Mouse (Mus musculus): ENCODE results near the gene Angptl3. TPM values are rescaled to one million over a fixed set of nuclear protein-coding genes. Genes with fewer than 3 reads are reported as not detected.
A peak's percentile ranks its signal among the peaks of the same experiment; 100 is the strongest.

Gene Angptl3
- 10 to 100 TPM; 26.0 to 61.7 TPM for total RNA-seq (2021)
- long read RNA-seq, experiment 1, transcript Angptl3-201 (7 exons, 1,482 nt) = major isoform, 57 of 69 reads
- long read RNA-seq, experiment 1, partial matches to known transcripts = 11 of 69 reads
- long read RNA-seq, experiment 1, other reads (novel, unspliced or antisense) = 0 of 69 reads
- long read RNA-seq, experiment 2, partial matches to known transcripts = 2 of 3 reads
- long read RNA-seq, experiment 2, other reads (novel, unspliced or antisense) = 0 of 3 reads

DNA sequence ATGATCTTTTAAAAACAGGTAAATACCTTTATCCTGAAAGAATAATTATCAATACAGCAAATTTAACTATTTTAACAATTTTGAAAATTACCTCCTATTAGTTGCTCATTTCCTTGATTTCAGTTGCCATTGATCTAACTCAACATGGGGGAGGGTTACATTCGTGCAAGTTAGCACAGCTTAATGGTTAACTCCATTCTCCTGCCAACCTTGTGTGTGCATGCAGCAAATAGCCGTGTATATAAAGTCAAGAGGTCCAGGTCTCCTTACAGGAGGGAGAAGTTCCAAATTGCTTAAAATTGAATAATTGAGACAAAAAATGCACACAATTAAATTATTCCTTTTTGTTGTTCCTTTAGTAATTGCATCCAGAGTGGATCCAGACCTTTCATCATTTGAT, at the start of gene Angptl3:
Gene Angptl3 (plus strand): TSS at position 269 of the 400 bp plus-strand sequence.
- no peak for DNase-seq

GRCm38 (mm10) chr4:98984701-98985100, 46.1 kb upstream of the Angptl3 start:
- DNase-seq = no peak

DNA sequence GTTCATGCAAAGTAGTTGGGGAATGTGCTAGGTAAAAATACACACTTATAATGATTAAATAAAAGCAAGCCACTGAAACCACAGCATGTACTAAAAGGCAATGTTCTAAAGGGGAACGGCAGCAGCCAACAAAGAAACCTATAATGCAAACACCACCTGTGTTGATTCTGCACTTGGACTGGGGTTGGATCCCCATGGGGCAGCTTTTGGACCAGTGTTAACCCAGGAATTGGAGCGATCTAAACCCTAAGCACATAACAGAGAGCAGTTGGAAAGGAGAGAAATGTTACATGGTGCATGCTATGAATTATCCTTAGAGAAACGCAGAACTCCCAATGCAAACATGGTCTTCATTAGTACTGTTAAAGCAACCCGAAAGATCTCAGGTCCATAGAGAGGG, 37.3 kb upstream of the Angptl3 start:
- no peak for DNase-seq

DNA sequence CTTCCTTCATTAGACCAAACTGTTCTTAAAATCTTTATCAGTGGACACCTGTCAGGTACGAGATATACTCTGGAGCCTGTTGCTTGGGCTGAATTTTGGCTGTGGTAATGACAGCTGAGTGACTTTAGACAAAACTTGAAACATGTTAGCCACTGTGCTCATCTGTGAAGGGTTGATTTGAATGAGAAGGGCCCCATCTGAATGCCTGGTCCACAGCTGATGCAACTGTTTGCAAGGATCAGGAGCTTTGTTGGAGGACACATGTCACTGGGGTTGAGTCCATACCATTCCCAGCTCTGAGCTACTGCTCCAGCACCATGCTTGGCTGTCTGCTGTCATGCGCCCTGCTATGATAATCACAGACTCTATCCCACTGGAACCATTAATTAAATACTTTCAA, 25.2 kb upstream of the Angptl3 start:
- DNase-seq = no peak

GRCm38 (mm10) chr4:99006319-99006718, 24.4 kb upstream of the Angptl3 start:
- DNase-seq = no peak

GRCm38 (mm10) chr4:99011039-99011438, 19.7 kb upstream of the Angptl3 start:
- no peak for DNase-seq

DNA sequence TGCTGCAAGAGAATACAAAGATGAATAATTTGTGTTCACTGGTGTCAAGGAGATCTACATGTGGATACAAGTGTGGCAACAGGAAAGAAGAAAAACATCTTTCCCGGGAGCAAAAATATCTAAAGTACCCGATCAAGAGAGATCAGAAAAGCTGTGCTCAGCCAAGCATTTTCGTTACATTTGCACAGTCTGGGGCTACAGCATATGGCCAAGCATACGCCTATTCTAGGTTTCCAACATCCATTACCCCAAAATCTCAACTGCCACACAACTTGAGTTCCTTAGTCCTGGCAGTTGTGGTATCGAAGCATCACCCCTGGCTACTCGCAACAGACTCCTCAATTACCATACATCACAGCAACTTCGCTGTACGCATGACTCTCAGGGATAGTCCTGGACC, 8.5 kb upstream of the Angptl3 start:
- no peak for DNase-seq

DNA sequence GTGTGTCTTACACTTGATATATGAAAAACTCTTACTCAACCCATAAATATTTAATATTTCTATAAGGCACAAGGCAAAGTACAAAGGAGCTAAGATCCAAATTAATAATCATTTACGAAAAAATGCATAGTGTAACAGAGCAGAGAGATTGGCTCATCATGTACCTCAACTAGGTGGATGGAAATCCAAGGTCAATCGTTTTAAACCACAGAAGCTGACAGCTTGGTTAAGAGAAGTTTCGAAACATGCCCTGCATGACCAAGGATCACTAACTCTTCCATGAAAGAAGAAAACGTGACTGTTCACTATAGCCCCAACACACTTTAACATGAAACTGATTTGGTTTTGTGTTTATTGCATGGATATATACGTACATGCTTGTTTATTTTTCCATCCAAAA, 2.4 kb upstream of the Angptl3 start:
- DNase-seq = no peak

- peak; percentile 34 for DNase-seq
Measured at GRCm38 (mm10) chr4:99032921-99033320, 2.2 kb downstream of the Angptl3 start.

DNA sequence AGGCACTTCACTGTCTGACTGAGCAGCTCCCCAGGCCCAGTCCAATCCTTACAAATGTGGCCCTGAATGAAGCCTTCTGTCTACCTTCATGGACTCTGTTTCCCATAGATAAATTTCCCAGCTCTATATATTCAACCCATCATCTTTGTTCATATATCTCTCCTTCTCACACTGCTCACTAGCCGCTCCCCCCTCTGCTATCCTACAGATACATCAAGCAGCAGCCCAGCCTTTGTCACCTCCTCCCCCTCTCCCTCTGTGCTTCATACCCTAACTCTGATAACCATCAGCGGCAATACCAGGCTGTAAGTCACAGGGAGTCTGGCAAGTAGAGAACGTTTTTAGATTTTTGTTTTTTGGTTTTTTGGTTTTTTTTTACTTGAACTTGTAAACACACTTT, 14.1 kb downstream of the Angptl3 start:
- no peak for DNase-seq

GRCm38 (mm10) chr4:99046471-99046870, 15.7 kb downstream of the Angptl3 start:
- DNase-seq = no peak

DNA sequence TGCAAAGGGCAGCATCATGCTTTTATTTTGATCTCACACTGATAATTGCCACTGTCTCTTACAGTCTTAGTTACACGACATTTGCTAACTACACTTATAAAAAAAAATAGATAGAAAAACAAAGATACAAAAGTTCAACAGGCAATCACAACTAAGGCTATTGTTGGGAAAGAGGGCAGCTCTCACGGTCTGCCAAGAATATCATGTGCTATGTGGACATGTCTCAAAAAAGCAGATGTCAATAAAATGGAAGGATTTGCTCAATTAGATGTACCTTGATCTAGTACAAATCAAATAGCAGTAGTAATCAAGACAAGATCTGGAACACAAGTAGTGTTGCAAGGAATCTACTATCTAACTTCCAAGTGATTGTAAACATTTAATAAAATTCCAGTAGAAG, 17.8 kb downstream of the Angptl3 start:
- no peak for DNase-seq

GRCm38 (mm10) chr4:99064524-99064923, 33.8 kb downstream of the Angptl3 start:
- DNase-seq = no peak

DNA sequence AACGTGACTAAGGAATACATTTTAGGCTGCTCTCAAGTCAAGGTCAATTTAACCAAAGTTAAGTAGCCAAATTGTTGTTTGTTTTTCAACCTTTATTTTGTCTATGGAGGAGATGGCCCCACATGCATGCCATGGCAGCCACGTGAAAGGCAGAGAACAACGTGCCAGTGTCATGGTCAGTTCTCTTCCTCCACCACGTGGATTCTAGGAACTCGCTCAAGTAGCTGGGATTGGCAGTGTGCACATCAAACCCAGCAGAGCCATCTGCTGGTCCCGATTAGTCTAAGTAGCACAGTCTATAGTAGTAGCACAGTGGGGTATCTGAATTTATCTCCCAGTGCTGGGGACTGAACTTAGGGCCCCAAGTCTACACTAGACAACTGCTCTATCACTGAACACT, 38.1 kb downstream of the Angptl3 start:
- no peak for DNase-seq

DNA sequence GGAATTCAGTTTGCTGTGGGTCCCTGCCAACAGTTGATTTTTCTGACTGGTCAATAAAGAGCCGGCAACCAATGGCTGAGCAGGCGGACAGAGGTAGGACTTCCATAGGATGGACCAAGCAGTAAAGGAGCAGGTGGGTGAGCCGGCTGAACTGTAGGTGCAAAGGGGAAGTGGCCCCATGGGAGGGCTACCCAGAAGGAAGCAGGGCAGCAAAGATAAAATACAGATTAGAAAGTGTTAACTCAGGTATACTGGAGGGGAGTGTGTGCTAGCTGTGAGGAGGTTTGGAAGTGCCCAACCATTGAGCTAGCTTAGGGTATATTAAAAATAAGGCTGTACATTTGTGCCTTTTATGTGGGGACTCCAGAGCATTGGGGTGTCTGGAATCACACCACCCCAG, 47.3 kb downstream of the Angptl3 start:
- DNase-seq = no peak

GRCm38 (mm10) chr4:99081169-99081568, 50.4 kb downstream of the Angptl3 start:
- no peak for DNase-seq

GRCm38 (mm10) chr4:99083862-99084261, 53.1 kb downstream of the Angptl3 start:
- DNase-seq = no peak

- DNase-seq = no peak
Measured at GRCm38 (mm10) chr4:99087760-99088485, 57.2 kb downstream of the Angptl3 start.

- DNase-seq = no peak
Measured at GRCm38 (mm10) chr4:99091151-99091701, 60.5 kb downstream of the Angptl3 start.

DNA sequence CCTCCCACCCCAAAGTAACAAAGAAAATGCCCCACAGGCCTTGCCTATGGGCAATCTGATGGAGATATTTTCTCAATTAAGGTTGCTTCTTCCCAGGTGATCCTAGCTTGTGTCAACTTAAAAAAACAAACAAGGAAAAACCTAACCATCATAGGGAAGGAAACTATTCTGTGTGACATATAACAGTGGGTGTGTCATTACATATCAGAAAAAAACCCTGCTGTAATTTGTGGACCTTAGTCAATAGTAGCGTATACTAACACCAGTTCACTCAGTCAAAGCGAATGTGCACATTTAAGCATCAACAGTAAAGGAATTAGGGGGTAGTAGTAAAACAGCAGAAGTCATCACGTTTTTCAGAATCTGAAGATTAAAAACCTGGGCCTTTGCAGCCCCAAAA, 61.0 kb downstream of the Angptl3 start:
- DNase-seq = no peak

Data from adrenal gland, postnatal 10 days (tissue).